Mouse (Mus musculus) urinary bladder, postnatal 10 days (tissue): ENCODE results near the gene Vps54.
"Not testable (repeated sequence)": the region's sequence is repeated elsewhere in the genome, so short reads cannot be mapped to it uniquely, and the experiment has no call there.

Source experiments
- DNase-seq: peaks from one replicate; pipeline ENCODE4 v3.0.0; 2022; ENCODE audit warnings: low spot score

Vps54 gene

GRCm38 (mm10) chr11:21241351-21241750 is 2.3 kb downstream of the Vps54 start:
- no peak for DNase-seq

- DNase-seq, result no peak
Measured at GRCm38 (mm10) chr11:21247203-21247865, 8.3 kb downstream of the Vps54 start.

GRCm38 (mm10) chr11:21247940-21248339 is 8.9 kb downstream of the Vps54 start:
- no peak for DNase-seq

GRCm38 (mm10) chr11:21250366-21250765 is 11.3 kb downstream of the Vps54 start:
- DNase-seq, result no peak

- not testable (repeated sequence) for DNase-seq
Measured at GRCm38 (mm10) chr11:21258611-21259010, 19.5 kb downstream of the Vps54 start.

GRCm38 (mm10) chr11:21265423-21265822 is 26.3 kb downstream of the Vps54 start:
- DNase-seq, result no peak

- DNase-seq, result no peak
Measured at GRCm38 (mm10) chr11:21276151-21276550, 37.1 kb downstream of the Vps54 start.

GRCm38 (mm10) chr11:21286391-21286790 is 47.3 kb downstream of the Vps54 start:
- no peak for DNase-seq

GRCm38 (mm10) chr11:21288153-21288552 is 49.1 kb downstream of the Vps54 start:
- not testable (repeated sequence) for DNase-seq

- no peak for DNase-seq
Measured at GRCm38 (mm10) chr11:21295486-21295885, 56.4 kb downstream of the Vps54 start.

GRCm38 (mm10) chr11:21303619-21304018 is 64.5 kb downstream of the Vps54 start:
- DNase-seq, result no peak

- no peak for DNase-seq
Measured at GRCm38 (mm10) chr11:21307078-21307668, 68.1 kb downstream of the Vps54 start.

GRCm38 (mm10) chr11:21308119-21308518 is 69.0 kb downstream of the Vps54 start:
- no peak for DNase-seq

GRCm38 (mm10) chr11:21309516-21309915 is 70.4 kb downstream of the Vps54 start:
- no peak for DNase-seq

- no peak for DNase-seq
Measured at GRCm38 (mm10) chr11:21313922-21314657, 75.0 kb downstream of the Vps54 start.

GRCm38 (mm10) chr11:21321577-21321976 is 82.5 kb downstream of the Vps54 start:
- DNase-seq, result no peak

- no peak for DNase-seq
Measured at GRCm38 (mm10) chr11:21322349-21322748, 83.3 kb downstream of the Vps54 start.

GRCm38 (mm10) chr11:21325781-21326180 is 86.7 kb downstream of the Vps54 start:
- DNase-seq, result no peak

- DNase-seq, result no peak
Measured at GRCm38 (mm10) chr11:21326770-21327169, 87.7 kb downstream of the Vps54 start.

GRCm38 (mm10) chr11:21327486-21327885 is 88.4 kb downstream of the Vps54 start:
- no peak for DNase-seq

- DNase-seq, result no peak
Measured at GRCm38 (mm10) chr11:21328141-21328540, 89.1 kb downstream of the Vps54 start.

- no peak for DNase-seq
Measured at GRCm38 (mm10) chr11:21332639-21333295, 93.7 kb downstream of the Vps54 start.

GRCm38 (mm10) chr11:21337855-21338254 is 98.8 kb downstream of the Vps54 start:
- no peak for DNase-seq
